Mouse (Mus musculus) lung, postnatal 0 days (tissue): ENCODE results near the gene Cdiptos.

Source experiments
- CTCF ChIP-seq: IDR thresholded peaks from 2 replicates; pipeline ENCODE4 v1.5.1; 2016; ENCODE audit warnings: antibody characterized with exemption, mild to moderate bottlenecking
- EP300 ChIP-seq: IDR thresholded peaks from 2 replicates; pipeline ENCODE4 v1.6.1; 2016; ENCODE audit warnings: antibody characterized with exemption, mild to moderate bottlenecking, control low read depth

DNA sequence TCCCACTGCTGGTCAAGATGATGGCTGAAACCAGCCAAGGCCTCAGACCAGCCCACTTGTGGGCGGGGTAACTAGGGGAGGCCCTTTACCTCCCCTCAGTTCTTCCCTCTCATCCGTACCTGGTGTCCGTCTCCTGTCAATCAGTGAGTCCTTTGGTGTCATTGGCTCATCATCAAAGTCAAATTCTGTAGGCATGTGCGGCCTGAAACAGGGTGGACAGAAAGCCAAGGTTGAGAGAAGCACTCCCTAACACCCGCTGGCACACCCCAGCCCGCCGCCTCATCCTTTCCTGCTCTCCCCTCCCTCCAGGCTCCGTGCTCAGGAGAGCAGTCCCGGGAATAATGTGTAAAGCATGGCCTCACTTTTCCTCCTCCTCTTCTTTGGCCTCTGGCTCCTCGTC is 40.2 kb upstream of the Cdiptos start:
- TF ChIP-seq CTCF (no peak), EP300 (no peak)
